Comparison of ENCODE assay signal across 8 mouse cellular contexts in genomic region chr19:17011261-17011995, GRCm38 (mm10). TPM values are rescaled to one million over a fixed set of nuclear protein-coding genes. Genes with fewer than 3 reads are reported as not detected.
DNase-seq lines count a peak whose midpoint lies in the region; ATAC-seq and TF ChIP-seq lines count a peak whose summit lies in the region.

No protein-coding gene starts in this region.

- no peak for ATAC-seq in heart, embryonic 11.5 days (replicated peaks; ENCODE audit: insufficient number of reproducible peaks, low FRiP score, low TSS enrichment)

- WGBS in heart, embryonic 11.5 days (ENCODE audit: insufficient replicate concordance): 13% methylated on average over 6 of the region's 6 CpGs

- H3K9me3 ChIP-seq in heart, embryonic 11.5 days (replicated peaks; ENCODE audit: control insufficient read depth, low read length): no peaks in the 10 kb centered on the region
- H3K9me3 ChIP-seq in ES-E14 (ENCODE audit: control insufficient read depth, insufficient read depth, low read depth, low read length): no peaks in the 10 kb centered on the region

- no peaks in the 10 kb centered on the region for H3K27me3 ChIP-seq in heart, embryonic 11.5 days (ENCODE audit: control insufficient read depth, insufficient read depth, low read length)

- no peak overlapping the region for H3K9ac ChIP-seq in heart, embryonic 11.5 days (ENCODE audit: low read depth, low read length)
- H3K9ac ChIP-seq in ES-E14 (ENCODE audit: insufficient read depth, low read depth, low read length, poor library complexity, severe bottlenecking): no peak overlapping the region

- intact Hi-C loops in heart, postnatal 36 days (cut with DNase I): no loop called here

- peak; percentile 94 for DNase-seq in heart, adult 11 months
- no peak for DNase-seq in ES-E14 (ENCODE audit: low read depth, low spot score)
- peak; percentile 31 for DNase-seq in cerebellum, adult 9-10 months
- peak; percentile 25 to 58 for DNase-seq in heart, postnatal 36 days
- peak; percentile 11 for DNase-seq in left cerebral cortex, adult 11 months (ENCODE audit: low spot score)
- peak; percentile 11 for DNase-seq in right cerebral cortex, postnatal 25 days
- DNase-seq in spleen, postnatal 14 days (ENCODE audit: low spot score in 2 of 2): no peak

- no peak overlapping the region for H3K4me2 ChIP-seq in heart, embryonic 11.5 days

- H3K36me3 ChIP-seq in heart, embryonic 11.5 days (ENCODE audit: control insufficient read depth, insufficient read depth, low read length): no peaks in the 10 kb centered on the region
- no peaks in the 10 kb centered on the region for H3K36me3 ChIP-seq in ES-E14 (ENCODE audit: control insufficient read depth, insufficient read depth, low read length, poor library complexity, severe bottlenecking)

- no peaks in the 10 kb centered on the region for H3K4me1 ChIP-seq in heart, embryonic 11.5 days (ENCODE audit: control insufficient read depth, insufficient read depth, low read length)
- H3K4me1 ChIP-seq in ES-E14 (ENCODE audit: control insufficient read depth in 2 of 2, insufficient read depth in 2 of 2, low read length in 2 of 2, poor library complexity in 1 of 2): peaks cover 2% of the 10 kb centered on the region in 2 experiments; a peak in 2 of 4 replicates

- H3K4me3 ChIP-seq in heart, embryonic 11.5 days (ENCODE audit: low read depth, low read length): no peak overlapping the region
- no peak overlapping the region for H3K4me3 ChIP-seq in ES-E14 (ENCODE audit: insufficient read depth in 1 of 2, low read depth in 1 of 2, low read length in 2 of 2, poor library complexity in 1 of 2, severe bottlenecking in 1 of 2)

- in situ Hi-C loops in ES-E14 (cut with MboI; ENCODE audit: low sequenced_read_pairs in 2 of 2, unreplicated experiment in 2 of 2): no loop called here

- no peak overlapping the region for H3K27ac ChIP-seq in heart, embryonic 11.5 days (ENCODE audit: low read depth, low read length)
- no peak overlapping the region for H3K27ac ChIP-seq in ES-E14 (ENCODE audit: insufficient read depth, low read depth, low read length, poor library complexity, severe bottlenecking)

TF ChIP-seq in ES-E14, 5 proteins besides CTCF, POLR2A, EP300 and RAD21:
- TF ChIP-seq ZNF384 (IDR thresholded peaks at IDR 0.05; ENCODE audit: low read depth, low read length) (peak; percentile 86), ZC3H11A (IDR thresholded peaks at IDR 0.05; ENCODE audit: borderline replicate concordance, low read depth, low read length) (no peak), CHD2 (IDR thresholded peaks at IDR 0.05; ENCODE audit: low read depth, low read length) (no peak), MAFK (IDR thresholded peaks at IDR 0.05; ENCODE audit: insufficient read depth, low read depth, low read length) (peak; percentile 96), HCFC1 (IDR thresholded peaks at IDR 0.05; ENCODE audit: borderline replicate concordance, insufficient read depth, low read length) (no peak)

RNA-seq across cellular contexts. Expression of gene Prune2, which starts 55.5 kb away (rescaled TPM):
- 8.0 and 9.8 TPM in 2 replicates for polyA plus RNA-seq in heart, embryonic 11.5 days (2014; fragmentation: Nextera tagmentation; extraction: Ambion mirVana)
- 42.0 and 47.9 TPM in 2 replicates for total RNA-seq in ES-E14 (2012; rRNA removed)
- 10 to 100 TPM; 38.0 to 48.5 TPM for total RNA-seq in heart, postnatal 36 days (2021)

Comparison
In these comparisons a context has a peak if more than half of its experiments do, and no peak if none do; other contexts are left out.
1. DNase-seq: peak in heart, adult 11 months (single experiment), cerebellum, adult 9-10 months (single experiment), heart, postnatal 36 days (2 of 2), left cerebral cortex, adult 11 months (single experiment) and right cerebral cortex, postnatal 25 days (single experiment); none in ES-E14 (single experiment) and spleen, postnatal 14 days (0 of 2).